Mouse (Mus musculus) erythroblast, embryonic 14.5 days (primary cell): ENCODE data around the gene Bmp6. TPM values are rescaled to one million over a fixed set of nuclear protein-coding genes. Genes with fewer than 3 reads are reported as not detected.

Source experiments
- H3K27me3 ChIP-seq: 2 replicates; pipeline ENCODE4 v1.6.1; 2012; ENCODE audit warnings: inconsistent platforms; ENCODE audit not compliant: control insufficient read depth
- H3K36me3 ChIP-seq: 2 replicates; pipeline ENCODE4 v1.6.1; 2012; ENCODE audit warnings: mild to moderate bottlenecking, inconsistent platforms; ENCODE audit not compliant: control insufficient read depth
- H3K4me1 ChIP-seq: 2 replicates; pipeline ENCODE4 v1.6.1; 2012; ENCODE audit warnings: inconsistent platforms; ENCODE audit not compliant: control insufficient read depth
- H3K4me3 ChIP-seq: replicated peaks from 2 replicates; pipeline ENCODE3; 2012; ENCODE audit warnings: moderate library complexity, mild to moderate bottlenecking, inconsistent platforms
- H3K9me3 ChIP-seq: 2 replicates; pipeline ENCODE4 v1.6.1; 2012; ENCODE audit warnings: low read length, inconsistent platforms, mixed read lengths; ENCODE audit not compliant: control insufficient read depth
- GATA1 ChIP-seq: IDR thresholded peaks from 2 replicates; pipeline ENCODE4 v1.6.1; 2012; ENCODE audit warnings: low read length, inconsistent platforms, mixed read lengths
- TAL1 ChIP-seq: IDR thresholded peaks from 3 replicates; pipeline ENCODE4 v1.6.1; 2012; ENCODE audit warnings: low read length, inconsistent platforms, mixed read lengths
- polyA plus RNA-seq: library from polyadenylated mRNA; stranded (reverse); fragments of >175 nt; gene quantifications from 2 replicates; pipeline ENCODE4 v1.2.3, GENCODE M21; 2012

The Bmp6 gene
- polyA plus RNA-seq, 1 experiment: not detected

- peaks cover 2% of the 10 kb centered on the region; the same call in 1 of the 2 replicates for H3K27me3 ChIP-seq
- no peak overlapping the region for H3K4me3 ChIP-seq
- TF ChIP-seq TAL1: no peak
- no peak for TF ChIP-seq GATA1
- H3K36me3 ChIP-seq: no peaks in the 10 kb centered on the region
- H3K4me1 ChIP-seq: no peaks in the 10 kb centered on the region
- no peaks in the 10 kb centered on the region for H3K9me3 ChIP-seq
Measured at GRCm38 (mm10) chr13:38539192-38539900, 194.4 kb downstream of the Bmp6 start.

- TF ChIP-seq GATA1 (no peak), TAL1 (no peak)
- Histone ChIP-seq H3K4me3 (no peak overlapping the region), H3K4me1 (no peaks in the 10 kb centered on the region), H3K9me3 (no peaks in the 10 kb centered on the region), H3K36me3 (no peaks in the 10 kb centered on the region), H3K27me3 (no peaks in the 10 kb centered on the region)
Measured at GRCm38 (mm10) chr13:38543455-38544125, 198.7 kb downstream of the Bmp6 start.

GRCm38 (mm10) chr13:38544769-38545445 is 200.0 kb downstream of the Bmp6 start:
- TF ChIP-seq TAL1 (no peak), GATA1 (no peak)
- H3K9me3 ChIP-seq: no peaks in the 10 kb centered on the region
- no peaks in the 10 kb centered on the region for H3K27me3 ChIP-seq
- no peak overlapping the region for H3K4me3 ChIP-seq
- no peaks in the 10 kb centered on the region for H3K4me1 ChIP-seq
- H3K36me3 ChIP-seq: no peaks in the 10 kb centered on the region

- TF ChIP-seq GATA1 (no peak), TAL1 (no peak)
- Histone ChIP-seq H3K4me3 (no peak overlapping the region), H3K27me3 (no peaks in the 10 kb centered on the region), H3K4me1 (no peaks in the 10 kb centered on the region), H3K9me3 (no peaks in the 10 kb centered on the region), H3K36me3 (no peaks in the 10 kb centered on the region)
Measured at GRCm38 (mm10) chr13:38545460-38545859, 200.6 kb downstream of the Bmp6 start.

GRCm38 (mm10) chr13:38546754-38547153 is 201.8 kb downstream of the Bmp6 start:
- H3K4me3 ChIP-seq: no peak overlapping the region
- H3K9me3 ChIP-seq: no peaks in the 10 kb centered on the region
- no peaks in the 10 kb centered on the region for H3K36me3 ChIP-seq
- H3K27me3 ChIP-seq: no peaks in the 10 kb centered on the region
- TF ChIP-seq TAL1: no peak
- no peak for TF ChIP-seq GATA1
- no peaks in the 10 kb centered on the region for H3K4me1 ChIP-seq

GRCm38 (mm10) chr13:38547717-38548116 is 202.8 kb downstream of the Bmp6 start:
- Histone ChIP-seq H3K36me3 (no peaks in the 10 kb centered on the region), H3K9me3 (no peaks in the 10 kb centered on the region), H3K27me3 (no peaks in the 10 kb centered on the region), H3K4me3 (no peak overlapping the region), H3K4me1 (no peaks in the 10 kb centered on the region)
- TF ChIP-seq TAL1 (no peak), GATA1 (no peak)

- Histone ChIP-seq H3K9me3 (no peaks in the 10 kb centered on the region), H3K27me3 (no peaks in the 10 kb centered on the region), H3K4me3 (no peak overlapping the region), H3K36me3 (no peaks in the 10 kb centered on the region), H3K4me1 (no peaks in the 10 kb centered on the region)
- TF ChIP-seq GATA1 (no peak), TAL1 (no peak)
Measured at GRCm38 (mm10) chr13:38548681-38549080, 203.8 kb downstream of the Bmp6 start.

Other genes with a start within 250 kb of the Bmp6 start
- 0.02 TPM in 1 of 2 replicates, not detected in the other for gene Dsp, start 193.8 kb upstream of the Bmp6 start, polyA plus RNA-seq
- 2.2 and 2.7 TPM in 2 replicates for gene Snrnp48, start 140.2 kb upstream of the Bmp6 start, polyA plus RNA-seq
- 0.52 TPM in 2 replicates for gene Txndc5, start 183.7 kb downstream of the Bmp6 start, polyA plus RNA-seq